Mouse (Mus musculus): ENCODE data around the gene Tnip1.

DNA sequence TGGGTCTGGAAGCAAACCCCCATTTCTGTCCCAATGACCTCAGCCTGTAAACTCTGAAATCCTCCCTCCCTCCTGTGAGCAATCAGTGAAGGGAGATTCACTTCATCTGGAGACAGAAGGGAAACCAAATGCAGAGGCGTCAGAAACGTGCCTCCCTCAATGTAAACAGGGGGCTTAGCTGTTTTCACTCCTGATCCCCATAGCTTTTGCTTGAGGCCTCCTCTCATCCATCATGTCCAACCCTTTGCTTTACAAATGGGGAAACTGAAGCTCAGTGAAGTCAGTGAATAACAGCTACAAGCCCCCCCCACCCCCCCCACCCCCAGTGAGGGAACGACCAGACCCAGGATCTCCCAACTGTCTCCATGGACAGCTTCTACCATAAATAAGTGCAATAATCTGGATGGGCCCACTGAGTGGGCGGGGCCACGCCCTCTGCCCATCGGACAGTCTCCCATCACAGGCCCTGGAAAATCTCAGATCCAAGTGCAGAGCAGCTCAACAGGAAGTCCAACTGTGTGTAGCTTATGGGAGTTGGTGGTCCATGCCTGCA lies 14.7 kb upstream of the Tnip1 start:
- TF ChIP-seq CTCF (IDR thresholded peaks at IDR 0.05; ENCODE audit: borderline replicate concordance, extremely low read depth, insufficient read depth, insufficient read length) (no peak), POLR2A (IDR thresholded peaks at IDR 0.05; ENCODE audit: borderline replicate concordance, extremely low read depth, insufficient read depth, insufficient read length, poor library complexity, severe bottlenecking) (no peak)

All from brain, embryonic 14.5 days (tissue).